Mouse (Mus musculus) thymus, adult 2 months (tissue): Measurements from ENCODE around the gene Krtap10-10.

Source experiments
- CTCF ChIP-seq: fragments of 200-500 bp; IDR thresholded peaks from 2 replicates; pipeline ENCODE4 v1.5.1; 2012; ENCODE audit warnings: mild to moderate bottlenecking, control low read depth, low read length, moderate library complexity, borderline replicate concordance; ENCODE audit not compliant: control insufficient read depth, poor library complexity, insufficient read depth; ENCODE audit errors: extremely low read depth
- POLR2A ChIP-seq: fragments of 200-500 bp; IDR thresholded peaks from 2 replicates; pipeline ENCODE4 v1.6.1; 2012; ENCODE audit warnings: mild to moderate bottlenecking, low read length, control low read depth, moderate library complexity; ENCODE audit not compliant: control insufficient read depth, poor library complexity, insufficient read depth; ENCODE audit errors: extremely low read depth

- TF ChIP-seq POLR2A (no peak), CTCF (no peak)
These were observed 36.7 kb upstream of the Krtap10-10 start, which contains the start of gene Gm19668 for GRCm38 (mm10) chr10:77798921-77799508.
